Mouse (Mus musculus): ENCODE results near the gene Ddx42.

- TF ChIP-seq EP300 (optimal IDR thresholded peaks at IDR 0.05) (no peak), CTCF (IDR thresholded peaks at IDR 0.05; ENCODE audit: low read depth) (no peak)
Measured at GRCm38 (mm10) chr11:106263963-106264362, 47.2 kb downstream of the Ddx42 start.

All from stomach, postnatal 0 days (tissue).